Mouse (Mus musculus) c-Kit-positive CD71-positive TER-119-positive erythroid progenitor cells, embryonic 14.5 days (primary cell): ENCODE measurements around the gene Gm17374.
"Not testable (repeated sequence)": the region's sequence is repeated elsewhere in the genome, so short reads cannot be mapped to it uniquely, and the experiment has no call there.

ENCODE experiments used
- DNase-seq: peaks from one replicate; pipeline ENCODE4 v3.0.0-alpha.2; 2013; ENCODE audit warnings: low spot score

The Gm17374 gene

DNA sequence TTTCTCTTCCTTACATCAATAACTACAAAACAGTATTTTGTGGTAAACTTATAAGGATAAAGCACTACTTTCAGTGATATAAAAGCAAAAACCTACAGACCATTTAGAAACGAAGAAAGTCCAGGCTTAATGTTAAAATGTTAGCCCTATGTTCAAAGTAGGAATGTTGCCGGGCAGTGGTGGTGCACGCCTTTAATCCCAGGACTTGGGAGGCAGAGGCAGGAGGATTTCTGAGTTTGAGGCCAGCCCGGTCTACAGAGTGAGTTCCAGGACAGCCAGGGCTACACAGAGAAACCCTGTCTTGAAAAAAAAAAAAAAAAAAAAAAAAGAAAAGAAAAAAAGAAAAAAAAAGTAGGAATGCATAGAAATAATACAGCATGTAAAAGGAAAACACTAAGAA is at the start of gene Gm17374:
Gm17374 (plus strand) TSS at position 301 of the 400 bp plus-strand sequence.
- not testable (repeated sequence) for DNase-seq

DNA sequence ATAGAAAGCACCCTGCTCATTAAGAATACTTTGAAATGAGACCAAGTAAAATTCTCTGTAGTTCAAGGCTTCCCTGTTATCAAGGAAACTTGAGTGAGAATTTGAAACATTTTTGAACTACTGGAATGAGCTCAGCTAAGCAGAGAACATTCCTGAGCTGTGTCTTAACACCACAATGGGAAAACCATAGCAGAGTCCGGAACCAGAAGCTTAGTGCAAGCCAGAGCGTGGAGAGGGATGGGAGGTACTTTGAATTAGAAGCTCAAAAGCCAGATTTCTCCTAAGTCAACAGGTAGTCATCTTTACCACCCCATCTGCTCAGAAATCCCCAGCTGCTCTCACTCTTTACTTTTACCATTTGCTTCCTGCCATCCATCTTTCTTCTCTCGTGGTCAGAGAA is 46.9 kb upstream of the Gm17374 start:
- no peak for DNase-seq

DNA sequence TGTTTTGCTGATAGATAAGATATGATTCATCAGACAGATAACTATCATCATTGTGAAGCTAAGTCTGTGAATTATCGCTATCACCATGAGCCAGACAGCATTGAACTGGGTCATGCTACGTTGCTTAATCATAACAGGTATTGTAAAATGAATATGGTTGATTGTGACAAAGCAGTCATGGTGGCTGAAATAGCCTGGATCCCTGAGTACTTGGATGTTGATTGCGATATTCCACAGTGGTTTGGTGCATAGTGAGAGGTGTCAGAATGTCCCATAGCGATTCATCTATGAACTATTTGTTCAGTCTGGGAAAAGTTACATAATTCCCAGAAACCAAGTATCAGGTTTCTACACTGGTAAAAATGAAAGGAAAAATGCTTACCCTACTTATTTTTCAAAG is 44.2 kb upstream of the Gm17374 start:
- DNase-seq = no peak

DNA sequence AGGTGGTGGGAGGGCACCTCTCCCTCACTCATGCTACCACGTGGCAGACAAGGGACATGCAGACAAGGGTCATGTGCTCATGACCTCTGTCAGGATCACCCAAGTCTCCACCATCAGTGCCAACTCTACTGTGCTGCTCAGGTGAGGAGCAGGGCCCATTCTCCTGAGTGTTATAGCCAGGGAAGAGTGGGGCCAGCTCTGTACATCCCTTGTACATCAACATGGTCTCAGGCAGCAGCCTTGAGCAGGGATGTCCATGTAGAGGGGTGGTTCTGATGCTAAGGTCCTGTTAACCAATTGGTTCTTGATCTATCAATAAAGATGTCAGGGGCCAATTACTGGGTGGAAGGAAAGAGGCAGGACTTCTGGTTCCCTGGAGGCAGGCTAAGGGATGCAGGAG is 42.9 kb upstream of the Gm17374 start:
- no peak for DNase-seq

DNA sequence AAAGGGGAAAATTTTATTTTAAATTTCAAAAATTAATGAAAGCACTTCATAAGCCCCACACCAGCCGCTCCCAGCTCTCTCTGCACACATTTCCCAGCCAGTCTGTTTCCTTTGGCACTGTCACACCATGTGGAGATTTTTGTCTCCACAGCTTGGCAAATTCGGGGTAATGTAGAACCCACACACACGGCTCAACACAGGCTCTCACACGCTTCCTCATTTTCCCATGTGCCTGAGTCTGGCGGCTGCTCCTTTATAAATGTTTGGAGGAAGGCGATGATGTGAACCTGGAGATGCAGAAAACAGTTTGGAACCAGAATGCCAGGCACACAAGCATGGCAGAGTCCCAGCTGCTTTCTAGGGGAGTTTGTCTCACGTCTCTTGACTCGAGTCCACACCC is 38.0 kb upstream of the Gm17374 start:
- DNase-seq = no peak

DNA sequence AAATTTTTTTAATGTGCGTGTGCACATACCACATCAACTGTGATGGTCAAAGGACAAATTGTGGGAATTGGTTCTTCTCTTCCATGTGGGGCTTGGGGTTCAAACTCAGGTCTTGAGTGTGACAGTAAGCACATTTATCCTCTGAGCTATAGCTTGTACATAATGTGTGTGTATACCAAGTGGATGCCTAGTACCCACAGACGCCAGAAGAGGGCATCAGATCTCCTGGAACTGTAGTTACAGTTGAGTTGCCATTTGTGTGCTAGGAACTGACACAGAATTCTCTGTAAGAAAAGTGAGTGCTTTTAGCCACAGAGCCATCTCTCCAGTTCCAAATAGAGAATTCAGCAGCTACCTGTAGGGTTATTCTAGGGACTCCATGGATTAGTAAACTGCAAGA is 26.3 kb upstream of the Gm17374 start:
- DNase-seq = no peak

DNA sequence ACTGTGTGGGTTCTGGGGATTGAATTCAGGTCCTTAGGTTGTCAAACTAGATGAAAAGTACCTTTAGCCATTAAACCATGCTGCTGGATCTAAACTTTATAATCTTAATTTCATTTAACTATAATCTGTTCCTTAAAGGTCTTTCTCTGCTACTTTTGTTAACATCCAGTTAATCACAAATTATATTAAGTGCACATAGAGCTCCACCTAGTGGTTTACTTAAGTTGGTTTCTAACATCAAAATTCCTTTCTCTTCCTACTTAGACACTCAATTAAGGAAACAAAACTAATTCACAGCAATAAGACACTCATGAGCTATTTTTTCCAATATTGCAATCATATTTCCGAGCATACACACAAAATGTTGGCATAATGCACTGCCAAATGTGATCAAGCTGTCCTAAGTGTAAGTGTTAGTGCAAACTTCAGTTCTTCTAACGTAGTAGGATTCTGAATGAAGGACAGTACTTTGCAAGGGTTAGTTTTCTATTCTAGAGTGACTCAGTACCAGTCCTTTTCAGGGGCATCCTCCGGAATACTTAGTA is 7.4 kb downstream of the Gm17374 start:
- peak; percentile 47 for DNase-seq

DNA sequence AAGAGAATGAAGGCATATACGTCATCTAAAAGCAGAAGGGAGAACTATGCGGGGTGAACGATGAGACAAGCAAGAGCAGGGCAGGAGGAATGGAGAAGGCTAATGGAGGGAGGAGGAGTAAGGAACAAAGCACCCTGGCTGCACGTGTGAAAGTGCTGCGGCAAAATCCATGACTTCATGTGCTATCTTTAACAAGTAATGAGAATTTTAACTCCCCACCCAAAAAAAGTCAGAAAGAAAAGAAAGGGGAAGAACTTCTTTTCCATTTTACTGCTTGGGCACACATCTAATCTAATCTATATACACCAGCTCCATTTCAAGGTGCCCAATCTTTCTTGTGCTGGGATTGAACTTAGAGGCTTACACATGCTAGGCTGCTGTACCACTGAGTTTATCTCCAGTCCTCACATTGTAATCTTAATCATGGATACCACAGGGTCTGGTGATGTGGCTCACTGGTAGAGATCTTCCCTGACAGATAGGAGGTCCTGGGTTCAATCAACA is 11.6 kb downstream of the Gm17374 start:
- DNase-seq = peak; percentile 70

DNA sequence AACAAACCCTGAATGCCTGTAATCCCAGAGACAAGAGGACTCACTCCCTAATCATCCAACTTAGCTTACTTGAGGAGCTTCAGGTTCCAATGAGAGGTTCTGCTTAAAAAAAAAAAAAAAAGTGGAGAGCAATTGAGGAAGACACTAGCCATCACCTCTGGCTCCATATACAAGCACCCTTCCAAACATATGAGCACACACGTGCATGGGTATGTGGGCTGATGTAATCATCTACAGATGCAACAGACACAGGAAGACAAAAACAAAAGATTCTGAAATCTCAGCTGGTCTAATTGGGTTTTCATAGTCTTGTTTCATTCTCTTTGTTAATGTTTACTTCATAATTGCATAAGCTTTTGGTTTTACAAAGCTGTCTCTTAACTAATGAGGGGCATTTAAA is 17.2 kb downstream of the Gm17374 start:
- DNase-seq = no peak

DNA sequence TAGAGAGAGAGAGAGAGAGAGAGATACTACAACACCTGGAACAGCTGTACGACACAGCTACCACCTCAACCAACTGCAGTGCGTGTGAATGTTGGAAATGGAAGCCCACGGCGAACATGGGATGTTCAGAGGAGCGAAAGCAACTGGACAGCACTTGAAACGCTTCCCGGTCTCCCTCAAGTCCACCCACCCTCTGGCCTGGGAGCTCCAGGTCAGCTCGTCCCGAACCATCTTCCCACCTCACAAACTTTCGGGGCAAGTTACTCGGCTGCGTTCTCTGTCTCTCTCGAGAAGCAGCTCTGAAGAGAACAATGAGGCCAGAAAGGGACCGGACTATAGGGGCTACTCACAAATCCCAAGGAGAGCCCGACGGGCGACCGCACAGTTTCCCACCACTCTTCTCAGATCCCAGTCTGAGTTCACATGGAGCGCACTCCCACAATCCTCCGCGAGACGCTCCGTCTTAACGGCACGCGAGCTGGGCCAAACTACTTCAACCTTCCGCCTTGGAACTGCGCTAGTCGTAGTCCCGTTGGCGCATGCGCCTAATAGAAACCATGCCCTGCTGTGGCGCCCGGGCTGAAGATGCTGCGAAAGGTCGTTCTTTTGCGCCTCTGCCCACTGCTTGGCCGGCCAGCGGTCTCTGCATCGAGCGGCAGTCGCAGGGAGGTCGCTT is 18.4 kb downstream of the Gm17374 start, which contains the start of the genes Esf1 and Ndufaf5:
Esf1 (minus strand) TSS at position 438 of the 676 bp plus-strand sequence.
Ndufaf5 (plus strand) TSS at position 523 of the 676 bp plus-strand sequence.
- DNase-seq = peak; percentile 96

DNA sequence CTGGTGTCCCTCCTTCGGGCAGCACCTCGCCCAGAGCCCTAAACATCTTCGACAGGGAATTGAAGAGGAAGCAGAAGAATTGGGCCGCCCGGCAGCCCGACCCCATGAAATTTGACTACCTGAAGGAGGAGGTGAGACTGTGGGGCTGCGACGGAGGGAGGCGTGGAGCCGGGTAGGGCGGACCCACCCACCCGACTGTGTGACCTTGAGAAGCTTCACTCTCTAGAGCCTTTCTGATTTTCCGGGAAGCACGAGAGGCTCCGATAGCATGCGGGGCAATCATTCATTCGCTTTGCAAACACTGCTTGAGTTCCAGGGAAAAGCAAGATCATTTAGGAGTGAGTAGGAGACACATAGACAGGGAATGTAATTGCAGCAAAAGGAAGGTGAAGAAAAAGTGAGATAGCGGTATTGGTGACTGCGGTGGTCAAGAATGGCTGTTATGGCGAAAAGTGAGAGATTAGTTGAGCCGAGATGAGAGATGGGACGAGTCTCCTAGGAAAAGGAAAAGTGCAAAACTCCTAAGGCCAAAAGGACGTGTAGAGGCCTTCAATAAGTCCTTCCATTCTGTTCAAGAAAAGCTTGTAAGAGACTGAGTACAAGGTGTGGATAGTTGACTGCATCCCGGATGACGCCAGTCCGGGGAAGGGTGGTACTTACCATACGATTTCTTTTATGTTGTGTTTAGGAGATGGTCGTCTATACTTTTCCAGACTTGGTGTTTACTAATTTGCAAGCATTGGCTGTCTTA is 19.1 kb downstream of the Gm17374 start:
- peak; percentile 23 for DNase-seq

DNA sequence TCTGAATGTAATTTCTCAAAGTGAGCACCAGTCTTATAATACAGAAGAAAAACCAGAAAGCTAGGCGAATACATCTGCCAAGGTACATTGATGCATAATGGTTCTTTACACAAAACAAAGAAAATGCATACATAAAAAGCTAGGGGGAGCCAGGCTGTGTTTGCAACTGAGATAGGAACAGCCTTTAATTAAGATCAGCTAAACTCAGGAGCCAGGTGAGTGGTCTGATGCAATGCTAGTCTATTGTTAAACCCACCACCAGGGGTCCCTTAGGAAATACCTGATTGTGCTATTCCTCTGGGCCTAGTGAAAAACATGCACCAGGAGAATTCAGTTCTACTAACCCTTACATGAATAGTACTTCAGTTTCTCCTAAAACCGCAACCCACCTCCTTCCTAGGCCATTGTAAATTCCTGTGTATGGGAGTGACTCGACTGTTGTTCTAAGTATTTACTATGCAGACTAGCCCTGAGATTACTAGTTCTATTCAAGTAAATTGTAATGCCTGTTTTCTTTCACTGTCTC is 33.9 kb downstream of the Gm17374 start:
- not testable (repeated sequence) for DNase-seq

DNA sequence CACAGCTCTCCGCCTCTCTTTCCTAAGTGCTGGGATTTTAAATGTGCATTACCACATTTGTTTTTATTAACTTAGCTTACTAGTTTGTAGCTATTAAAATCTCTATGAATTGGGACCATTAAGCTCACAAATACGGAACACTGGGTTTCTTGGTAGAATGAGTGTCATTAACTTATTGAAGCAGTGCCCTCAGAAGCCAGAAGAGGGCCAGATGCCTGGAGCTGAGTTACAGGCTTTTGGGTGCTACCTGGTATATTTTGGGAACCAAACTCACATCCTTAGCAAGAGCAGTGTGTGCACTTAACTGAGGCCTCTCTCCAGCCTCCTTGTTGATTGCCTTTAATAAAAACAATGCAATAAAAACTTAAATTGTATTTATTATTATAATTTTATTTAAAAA is 48.9 kb downstream of the Gm17374 start:
- no peak for DNase-seq

DNA sequence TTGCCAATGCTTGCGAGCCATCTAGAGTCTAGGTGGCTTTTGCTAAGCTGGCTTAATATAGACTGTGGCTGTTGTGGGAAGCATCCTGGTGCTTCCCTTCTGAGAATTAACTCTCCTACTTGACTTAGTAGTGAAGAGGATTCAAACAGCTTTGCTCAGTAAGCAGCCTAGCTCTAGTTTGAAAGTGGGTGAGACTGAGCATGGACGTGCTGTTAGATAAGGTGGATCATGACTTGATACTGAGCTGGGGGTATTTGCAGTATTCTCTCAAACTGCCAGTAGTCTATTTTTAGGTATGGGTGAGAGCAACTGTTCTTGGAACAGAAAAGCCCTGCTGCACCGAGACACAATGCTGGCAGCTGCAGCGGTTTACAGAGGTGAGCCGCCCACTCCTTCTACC is 50.7 kb downstream of the Gm17374 start:
- DNase-seq = no peak
